Mouse (Mus musculus): ENCODE measurements around the gene Zscan4c.
"Not testable (repeated sequence)": the region's sequence is repeated elsewhere in the genome, so short reads cannot be mapped to it uniquely, and the experiment has no call there.

Gene Zscan4c

GRCm38 (mm10) chr7:11005445-11005844, at the start of gene Zscan4c:
Gene Zscan4c (plus strand): TSS chr7:11005745.
- DNase-seq, result not testable (repeated sequence)
